Mouse (Mus musculus): ENCODE measurements around the gene Mrpl18. TPM values are rescaled to one million over a fixed set of nuclear protein-coding genes. Genes with fewer than 3 reads are reported as not detected.
"Not testable (repeated sequence)": the region's sequence is repeated elsewhere in the genome, so short reads cannot be mapped to it uniquely, and the experiment has no call there.

Mrpl18 gene
- polyA plus RNA-seq (2015; fragmentation: Nextera tagmentation; extraction: Ambion mirVana): 141 and 143 TPM in 2 replicates

DNA sequence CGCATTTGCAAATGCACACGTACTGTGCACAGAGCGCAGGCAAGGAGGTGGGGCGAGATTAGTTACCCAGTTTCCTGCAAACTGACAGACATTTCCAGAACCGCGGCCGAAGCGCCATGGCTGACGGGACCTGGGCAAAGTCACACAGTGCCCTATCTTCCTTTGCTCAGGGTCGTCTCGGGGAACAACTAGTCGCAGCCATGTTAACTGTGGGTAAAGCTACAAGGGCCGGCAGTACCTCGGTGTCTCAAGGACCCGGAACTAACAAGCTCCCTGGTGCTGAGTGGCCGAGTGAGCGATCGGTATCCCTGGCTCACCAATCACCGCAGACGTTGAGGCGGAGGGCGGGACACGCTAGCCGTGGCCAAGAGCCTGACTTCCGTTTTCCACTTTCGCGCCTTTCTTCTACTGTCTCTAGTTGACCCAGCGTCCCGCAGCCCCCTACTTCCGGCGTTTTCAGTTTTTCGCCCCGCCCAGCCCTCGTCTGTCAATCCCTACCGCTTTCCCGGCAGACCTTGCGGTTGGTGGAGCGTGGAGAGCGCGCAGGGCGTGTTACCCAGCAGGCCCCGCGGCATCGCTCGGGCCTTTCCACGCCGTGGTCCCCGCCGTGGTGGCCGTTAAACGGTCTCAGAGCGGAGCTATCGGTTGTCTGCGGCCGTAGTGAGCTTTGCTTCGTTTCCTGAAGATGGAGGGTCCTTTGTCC, at the start of gene Mrpl18:
Gene Mrpl18, minus strand, starts transcription at position 465 of the 703 bp plus-strand sequence.
- H3K4me1 ChIP-seq: peaks cover 20% of the 10 kb centered on the region
- H3K9ac ChIP-seq (replicated peaks): peak within 1 kb of the TSS; percentile 93
- H3K27me3 ChIP-seq: no peaks in the 10 kb centered on the region
- H3K36me3 ChIP-seq: peaks cover 57% of the 10 kb centered on the region
- under 1% methylated on average over 56 of the region's 56 CpGs for WGBS
- peak; percentile 99 for ATAC-seq (replicated peaks)
- H3K27ac ChIP-seq (replicated peaks): peak within 1 kb of the TSS; percentile 88
- peak within 1 kb of the TSS; percentile 88 for H3K4me2 ChIP-seq (replicated peaks)
- H3K4me3 ChIP-seq: peak within 1 kb of the TSS; percentile 77
- no peaks in the 10 kb centered on the region for H3K9me3 ChIP-seq

DNA sequence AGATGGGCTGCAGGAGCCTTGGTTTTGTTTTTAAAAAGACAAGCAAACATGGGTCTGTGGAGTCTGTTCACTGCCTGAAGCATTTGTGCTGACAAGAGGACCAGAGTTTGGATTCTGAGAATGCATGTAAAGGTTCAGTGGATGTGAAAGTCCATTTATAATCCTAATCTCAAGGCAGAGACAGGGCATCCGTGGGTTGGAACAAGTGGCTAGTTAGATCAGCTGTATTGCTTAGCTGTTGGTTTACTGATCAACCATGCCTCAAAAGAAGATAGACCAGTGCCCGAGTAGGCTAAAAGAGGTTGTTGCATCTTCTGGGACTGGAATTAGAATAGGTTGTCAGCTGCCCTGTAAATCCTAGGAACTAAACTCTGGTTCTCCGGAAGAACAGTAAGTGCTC, 47.3 kb upstream of the Mrpl18 start:
- 89% methylated on average over 3 of the region's 3 CpGs for WGBS
- no peak overlapping the region for H3K9ac ChIP-seq (replicated peaks)
- peaks cover 30% of the 10 kb centered on the region for H3K36me3 ChIP-seq
- no peak overlapping the region for H3K4me2 ChIP-seq (replicated peaks)
- no peaks in the 10 kb centered on the region for H3K27me3 ChIP-seq
- ATAC-seq (replicated peaks): no peak
- H3K27ac ChIP-seq (replicated peaks): no peak overlapping the region
- H3K9me3 ChIP-seq: no peaks in the 10 kb centered on the region
- peaks cover 15% of the 10 kb centered on the region for H3K4me1 ChIP-seq
- no peak overlapping the region for H3K4me3 ChIP-seq

DNA sequence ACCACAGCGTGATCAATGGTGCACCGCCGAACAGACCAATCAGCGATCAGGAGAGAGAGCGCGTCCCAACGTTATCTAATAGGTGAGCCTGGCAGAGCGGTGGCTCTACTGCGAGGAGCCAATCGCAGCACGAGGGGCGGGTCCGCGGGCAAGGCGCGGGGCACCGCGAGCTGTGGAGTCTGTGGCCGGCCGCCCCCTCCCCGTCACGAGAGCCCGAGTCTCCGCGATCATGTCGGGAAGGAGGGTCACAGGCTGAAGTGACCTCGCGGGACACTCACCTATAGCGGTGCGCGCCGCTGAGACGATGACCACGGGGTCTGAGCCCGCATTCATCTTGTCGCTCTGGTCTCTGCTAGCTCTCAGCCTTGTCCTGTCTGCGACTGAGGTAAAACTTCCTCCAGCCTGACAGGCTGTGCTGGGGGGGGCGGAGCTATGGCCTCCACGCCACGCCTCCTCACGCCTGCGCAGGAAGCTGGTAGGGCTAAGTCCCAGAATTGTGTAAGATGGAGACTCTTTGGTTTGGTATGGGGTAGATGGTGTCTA, 44.3 kb upstream of the Mrpl18 start, which contains the start of gene Acat2:
Gene Acat2, minus strand, starts transcription at position 417 of the 543 bp plus-strand sequence.
- Histone ChIP-seq H3K4me1 (peaks cover 19% of the 10 kb centered on the region), H3K27ac (replicated peaks) (peak within 1 kb of the TSS; percentile 97), H3K4me2 (replicated peaks) (peak within 1 kb of the TSS; percentile 76), H3K27me3 (no peaks in the 10 kb centered on the region), H3K4me3 (peak within 1 kb of the TSS; percentile 85), H3K9ac (replicated peaks) (peak within 1 kb of the TSS; percentile 70), H3K36me3 (peaks cover 14% of the 10 kb centered on the region), H3K9me3 (no peaks in the 10 kb centered on the region)
- peak; percentile 99 for ATAC-seq (replicated peaks)
- under 1% methylated on average over 42 of the region's 42 CpGs for WGBS

DNA sequence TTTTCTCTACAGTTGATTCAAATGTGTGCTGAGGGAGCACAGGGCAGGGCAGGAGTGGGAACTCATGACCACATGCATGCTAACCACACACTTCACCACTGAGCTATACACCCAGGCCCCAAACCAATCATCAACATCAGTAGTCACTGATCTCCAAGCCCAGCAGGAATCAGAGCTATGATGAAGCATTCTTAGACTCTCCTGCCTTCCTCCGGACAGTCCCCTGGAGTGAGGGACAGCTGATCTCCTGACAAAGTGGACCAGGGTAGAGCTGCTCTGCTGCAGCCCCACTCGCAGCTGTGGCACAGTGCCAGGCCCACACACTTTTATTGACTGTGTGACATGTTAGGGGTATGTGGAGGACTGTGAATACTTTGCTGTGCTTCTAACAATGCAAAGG, 43.2 kb upstream of the Mrpl18 start:
- H3K4me2 ChIP-seq (replicated peaks): peak overlapping the region; percentile 43
- H3K27ac ChIP-seq (replicated peaks); ATAC-seq (replicated peaks); H3K9ac ChIP-seq (replicated peaks); H3K27me3 ChIP-seq; H3K9me3 ChIP-seq: not testable (repeated sequence)
- peaks cover 14% of the 10 kb centered on the region for H3K36me3 ChIP-seq
- peak overlapping the region; percentile 33 for H3K4me3 ChIP-seq
- WGBS: 10% methylated on average over 2 of the region's 2 CpGs
- H3K4me1 ChIP-seq: peaks cover 19% of the 10 kb centered on the region

DNA sequence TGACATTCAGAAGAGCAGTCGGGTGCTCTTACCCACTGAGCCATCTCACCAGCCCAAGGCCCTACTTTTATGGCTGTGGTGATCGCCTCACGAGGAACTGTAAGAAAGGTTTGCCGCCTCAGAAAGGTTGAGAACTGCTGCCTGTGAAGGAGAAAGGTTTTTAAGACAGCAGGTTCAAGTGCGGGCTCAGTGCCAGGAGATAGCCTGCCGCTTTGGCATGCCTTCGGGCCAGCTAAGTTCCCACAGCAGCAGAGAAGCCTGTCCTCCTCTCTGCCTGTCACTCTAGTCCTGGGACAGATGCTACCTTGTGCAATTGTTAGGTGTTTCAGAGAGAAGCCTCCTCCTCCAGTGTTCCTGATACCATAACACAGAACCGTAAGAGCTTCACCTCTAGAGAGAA, 40.5 kb upstream of the Mrpl18 start:
- no peaks in the 10 kb centered on the region for H3K27me3 ChIP-seq
- no peak overlapping the region for H3K27ac ChIP-seq (replicated peaks)
- H3K9ac ChIP-seq (replicated peaks): no peak overlapping the region
- no peak overlapping the region for H3K4me2 ChIP-seq (replicated peaks)
- H3K4me3 ChIP-seq: no peak overlapping the region
- 87% methylated on average over 8 of the region's 8 CpGs for WGBS
- H3K9me3 ChIP-seq: no peaks in the 10 kb centered on the region
- H3K36me3 ChIP-seq: peaks cover 27% of the 10 kb centered on the region
- no peak for ATAC-seq (replicated peaks)
- peaks cover 19% of the 10 kb centered on the region for H3K4me1 ChIP-seq

DNA sequence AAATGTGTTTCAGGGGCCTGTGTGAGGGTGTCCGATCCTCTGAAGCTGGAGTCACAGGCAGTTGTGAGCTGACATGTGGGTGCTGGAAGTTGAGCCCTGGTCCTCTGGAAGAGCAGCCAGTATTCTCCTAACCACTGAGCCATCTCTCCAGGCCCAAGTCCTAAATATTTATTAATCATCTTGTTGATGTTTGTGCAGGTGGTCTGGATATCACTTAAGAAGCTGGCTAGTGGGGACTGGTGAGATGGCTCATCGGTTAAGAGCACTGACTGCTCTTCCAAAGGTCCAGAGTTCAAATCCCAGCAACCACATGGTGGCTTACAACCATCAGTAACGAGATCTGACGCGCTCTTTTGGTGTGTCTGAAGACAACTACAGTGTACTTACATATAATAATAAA, 33.5 kb upstream of the Mrpl18 start:
- H3K4me1 ChIP-seq: no peaks in the 10 kb centered on the region
- H3K27ac ChIP-seq (replicated peaks): no peak overlapping the region
- H3K4me3 ChIP-seq: no peak overlapping the region
- no peak for ATAC-seq (replicated peaks)
- H3K9ac ChIP-seq (replicated peaks): no peak overlapping the region
- H3K36me3 ChIP-seq: peaks cover 66% of the 10 kb centered on the region
- H3K9me3 ChIP-seq: no peaks in the 10 kb centered on the region
- 94% methylated on average over 5 of the region's 5 CpGs for WGBS
- H3K27me3 ChIP-seq: no peaks in the 10 kb centered on the region
- no peak overlapping the region for H3K4me2 ChIP-seq (replicated peaks)

DNA sequence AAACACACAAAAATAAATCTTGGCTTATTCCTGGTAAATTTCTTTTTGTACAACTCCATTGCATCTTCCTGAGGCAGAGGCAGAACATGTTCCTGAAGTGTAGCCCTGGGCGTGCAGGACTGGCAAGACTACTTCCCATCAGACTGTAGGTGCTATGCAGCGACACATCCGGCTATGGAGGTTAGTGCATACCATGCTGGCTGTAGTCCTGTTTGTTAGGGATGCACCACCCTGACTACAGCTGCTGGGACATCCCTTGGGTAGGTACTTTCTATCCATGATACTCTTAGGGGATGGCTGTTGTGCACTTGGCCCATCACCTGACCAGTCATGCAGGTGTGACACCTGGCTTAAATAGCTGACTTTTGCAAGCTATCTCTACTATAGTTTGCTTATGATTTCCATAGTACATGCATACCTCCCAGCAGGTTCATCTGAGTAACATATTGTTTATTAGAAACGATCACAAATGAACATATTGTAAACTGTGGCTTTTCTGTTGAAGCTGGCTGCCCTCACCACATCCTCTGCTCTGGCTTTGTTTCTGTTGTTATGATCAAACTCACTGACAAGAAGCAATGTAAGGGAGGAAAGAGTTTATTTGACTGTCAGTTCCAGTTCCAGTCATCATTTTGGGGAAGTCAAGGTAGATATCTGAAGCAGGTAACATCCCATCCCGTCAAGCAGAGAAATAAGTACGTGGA, 26.5 kb upstream of the Mrpl18 start:
- 95% methylated on average over 6 of the region's 6 CpGs for WGBS
- no peaks in the 10 kb centered on the region for H3K27me3 ChIP-seq
- H3K36me3 ChIP-seq: peaks cover 43% of the 10 kb centered on the region
- H3K4me3 ChIP-seq: no peak overlapping the region
- peaks cover 10% of the 10 kb centered on the region for H3K4me1 ChIP-seq
- no peaks in the 10 kb centered on the region for H3K9me3 ChIP-seq
- H3K27ac ChIP-seq (replicated peaks): no peak overlapping the region
- no peak overlapping the region for H3K9ac ChIP-seq (replicated peaks)
- no peak for ATAC-seq (replicated peaks)
- no peak overlapping the region for H3K4me2 ChIP-seq (replicated peaks)

DNA sequence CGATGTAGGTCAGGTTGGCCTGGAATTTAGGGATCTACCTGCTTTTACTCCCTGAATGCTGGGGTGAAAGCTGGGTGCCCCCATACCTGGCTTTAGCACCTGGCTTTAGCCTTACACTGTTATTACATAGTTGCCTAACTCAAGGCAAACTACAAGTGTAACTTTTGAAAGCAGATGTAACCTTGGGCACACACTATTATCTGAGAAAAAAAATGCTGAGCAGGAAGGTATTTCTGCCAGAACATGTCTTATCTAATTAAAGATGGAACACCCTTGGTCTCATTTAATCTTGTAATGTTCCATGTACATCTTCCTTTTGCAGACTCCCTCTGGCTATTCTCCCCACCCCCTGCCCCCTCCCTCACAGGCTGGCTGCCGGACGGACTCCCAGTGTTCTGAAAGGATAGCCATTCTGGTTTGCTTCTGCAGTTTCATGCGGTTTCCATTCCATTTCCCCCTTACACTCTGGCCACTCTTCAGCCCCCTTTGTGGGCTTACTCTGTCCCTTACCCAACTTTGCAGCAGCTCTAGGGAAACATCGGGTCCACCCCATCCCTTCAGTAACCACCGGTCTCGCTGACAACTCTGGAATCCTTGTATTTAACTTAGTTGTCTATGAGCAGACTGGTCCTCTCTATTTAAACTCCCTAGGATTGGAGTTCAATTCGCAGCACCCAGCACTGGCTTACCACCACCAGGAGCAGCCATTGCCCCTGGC, 25.6 kb upstream of the Mrpl18 start:
- Histone ChIP-seq H3K4me2 (replicated peaks) (no peak overlapping the region), H3K9me3 (no peaks in the 10 kb centered on the region), H3K9ac (replicated peaks) (no peak overlapping the region), H3K36me3 (peaks cover 38% of the 10 kb centered on the region), H3K4me1 (peaks cover 10% of the 10 kb centered on the region), H3K4me3 (no peak overlapping the region), H3K27ac (replicated peaks) (no peak overlapping the region), H3K27me3 (no peaks in the 10 kb centered on the region)
- ATAC-seq (replicated peaks): no peak
- 75% methylated on average over 8 of the region's 8 CpGs for WGBS

DNA sequence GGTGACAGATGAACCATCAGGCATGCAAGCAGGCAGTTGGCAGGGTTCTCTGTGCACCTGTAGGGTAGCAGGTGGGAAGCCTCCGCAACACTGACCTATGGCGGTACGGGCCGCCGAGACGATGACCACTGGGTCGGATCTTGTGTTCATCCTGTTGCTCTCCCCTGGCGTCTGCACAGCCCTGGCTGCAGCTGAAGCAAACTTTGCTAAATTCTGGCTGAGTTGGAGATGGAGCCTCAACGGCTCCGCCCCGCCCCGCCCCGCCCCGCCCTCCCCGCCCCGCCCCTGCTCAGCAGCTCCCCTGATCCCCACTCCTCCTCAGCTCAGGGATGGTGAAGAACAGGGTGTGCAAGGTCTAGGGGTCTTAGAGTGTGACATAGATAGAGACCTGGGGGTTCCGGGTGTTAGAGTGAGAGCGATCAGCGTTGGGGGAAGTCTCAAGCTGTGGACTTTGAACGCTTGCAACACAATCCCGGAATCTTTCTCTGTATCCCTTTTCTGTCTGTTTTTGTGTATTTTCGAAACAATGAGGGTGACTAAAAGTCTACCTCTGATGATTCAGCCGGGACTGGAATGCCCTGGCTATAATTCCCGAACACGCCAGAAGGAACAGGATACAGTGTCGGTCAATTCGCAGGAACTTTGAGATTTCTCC, 24.1 kb upstream of the Mrpl18 start, which contains the start of gene Acat3:
Gene Acat3, minus strand, starts transcription at position 450 of the 655 bp plus-strand sequence.
- no peak within 1 kb of the TSS for H3K9ac ChIP-seq (replicated peaks)
- H3K27me3 ChIP-seq: no peaks in the 10 kb centered on the region
- 13% methylated on average over 27 of the region's 27 CpGs for WGBS
- no peak within 1 kb of the TSS for H3K27ac ChIP-seq (replicated peaks)
- ATAC-seq (replicated peaks): peak; percentile 64
- peaks cover 10% of the 10 kb centered on the region for H3K4me1 ChIP-seq
- H3K4me2 ChIP-seq (replicated peaks): peak within 1 kb of the TSS; percentile 42
- H3K4me3 ChIP-seq: peak within 1 kb of the TSS; percentile 17; the same call in 1 of the 2 replicates
- peaks cover 28% of the 10 kb centered on the region for H3K36me3 ChIP-seq
- H3K9me3 ChIP-seq: no peaks in the 10 kb centered on the region

DNA sequence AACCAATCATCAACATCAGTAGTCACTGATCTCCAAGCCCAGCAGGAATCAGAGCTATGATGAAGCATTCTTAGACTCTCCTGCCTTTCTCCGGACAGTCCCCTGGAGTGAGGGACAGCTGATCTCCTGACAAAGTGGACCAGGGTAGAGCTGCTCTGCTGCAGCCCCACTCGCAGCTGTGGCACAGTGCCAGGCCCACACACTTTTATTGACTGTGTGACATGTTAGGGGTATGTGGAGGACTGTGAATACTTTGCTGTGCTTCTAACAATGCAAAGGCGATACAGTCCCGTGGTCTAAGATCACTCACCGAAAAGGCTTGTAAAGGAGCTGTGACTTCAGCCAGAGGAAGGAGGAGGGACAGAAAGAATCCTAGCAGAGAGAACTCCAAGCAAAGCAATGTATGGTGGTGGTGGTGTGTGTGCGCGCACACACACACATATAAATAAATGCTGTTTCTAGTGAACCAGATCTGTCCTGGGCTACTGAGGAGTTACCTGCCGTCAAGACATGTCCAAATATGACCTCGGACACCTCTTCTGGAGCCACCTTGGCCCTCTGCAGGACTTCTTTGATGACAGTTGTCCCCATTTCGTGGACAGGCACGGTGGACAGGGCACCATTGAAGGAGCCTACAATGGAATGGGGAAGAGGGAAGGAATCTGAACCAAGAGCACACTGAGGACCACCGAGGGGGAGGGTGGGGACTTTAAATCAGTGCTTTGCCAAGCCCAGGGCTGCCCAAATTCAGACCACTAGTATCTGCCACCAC, 23.4 kb upstream of the Mrpl18 start:
- Histone ChIP-seq H3K4me3 (0 out of 2 replicates have a peak overlapping the region, but pooled peaks have one; percentile 17), H3K4me2 (replicated peaks) (peak overlapping the region; percentile 42), H3K36me3 (peaks cover 20% of the 10 kb centered on the region)
- not testable (repeated sequence) for H3K27ac ChIP-seq (replicated peaks); H3K9me3 ChIP-seq; H3K27me3 ChIP-seq; H3K9ac ChIP-seq (replicated peaks); H3K4me1 ChIP-seq
- ATAC-seq (replicated peaks): peak; percentile 63
- WGBS: 34% methylated on average over 2 of the region's 12 CpGs

DNA sequence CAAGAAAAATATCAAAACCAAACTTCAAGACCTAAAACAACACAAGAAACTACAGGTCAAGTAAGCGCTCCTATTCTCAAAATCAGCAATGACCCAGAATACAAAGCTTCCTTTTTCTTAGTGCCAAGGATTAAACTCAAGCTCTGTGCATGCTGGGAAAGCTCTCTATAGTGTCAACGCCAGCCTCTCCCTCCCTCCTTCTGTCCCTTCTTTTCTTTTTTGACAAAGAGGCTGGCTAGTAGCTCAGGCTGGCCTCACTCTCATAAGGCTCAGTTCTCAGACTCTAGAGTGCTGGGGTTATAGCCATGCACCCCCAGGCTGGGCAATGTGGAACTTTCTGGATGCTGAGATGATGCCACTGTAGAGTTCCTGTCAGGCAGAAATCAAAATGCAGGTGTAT, 21.9 kb upstream of the Mrpl18 start:
- H3K4me1 ChIP-seq: peaks cover 10% of the 10 kb centered on the region
- H3K27ac ChIP-seq (replicated peaks): no peak overlapping the region
- no peak for ATAC-seq (replicated peaks)
- H3K36me3 ChIP-seq: peaks cover 10% of the 10 kb centered on the region
- H3K9me3 ChIP-seq: no peaks in the 10 kb centered on the region
- no peak overlapping the region for H3K9ac ChIP-seq (replicated peaks)
- no peaks in the 10 kb centered on the region for H3K27me3 ChIP-seq
- H3K4me2 ChIP-seq (replicated peaks): no peak overlapping the region
- H3K4me3 ChIP-seq: no peak overlapping the region
- 15% methylated on average over 2 of the region's 2 CpGs for WGBS
